Mouse (Mus musculus): ENCODE measurements around the gene Ccdc190.

DNA sequence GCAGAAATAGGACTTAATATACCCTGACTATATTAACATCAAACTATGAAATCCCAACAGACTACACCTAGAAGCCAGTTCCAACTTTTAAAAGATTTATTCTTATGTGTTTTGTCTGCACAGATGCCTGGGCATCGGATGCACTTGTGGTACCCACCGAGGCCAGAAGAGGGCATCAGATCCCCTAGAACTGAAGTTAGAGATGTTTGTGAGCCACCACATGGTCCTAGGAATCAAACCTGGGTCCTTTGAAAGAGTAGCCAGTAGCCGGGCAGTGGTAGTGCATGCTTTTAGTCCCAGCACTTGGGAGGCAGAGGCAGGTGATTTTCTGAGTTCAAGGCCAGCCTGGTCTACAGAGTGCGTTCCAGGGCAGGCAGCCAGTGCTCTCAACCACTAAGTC is 22.2 kb downstream of the Ccdc190 start:
- TF ChIP-seq GATA1 (IDR thresholded peaks at IDR 0.05; ENCODE audit: low read length) = no peak
- no peak for TF ChIP-seq TAL1 (IDR thresholded peaks at IDR 0.05; ENCODE audit: low read length)

All from erythroblast, embryonic 14.5 days (primary cell).